Mouse (Mus musculus) kidney, postnatal 0 days (tissue): ENCODE results near the gene Steap4. TPM values are rescaled to one million over a fixed set of nuclear protein-coding genes. Genes with fewer than 3 reads are reported as not detected.
"Not testable (repeated sequence)": the region's sequence is repeated elsewhere in the genome, so short reads cannot be mapped to it uniquely, and the experiment has no call there.

Source experiments
- ATAC-seq: fragments of 200-750 bp; cut with Nextera tagmentation; replicated peaks from 2 replicates; pipeline ENCODE4 v1.8.0; 2017; ENCODE audit warnings: low read depth, moderate number of reproducible peaks, moderate TSS enrichment, moderate library complexity; ENCODE audit not compliant: low FRiP score
- DNase-seq: peaks from one replicate; pipeline ENCODE4 v3.0.0-alpha.2; 2016; ENCODE audit warnings: low spot score
- H3K27ac ChIP-seq: fragments of 300-500 bp; sonication (generic); 2 replicates; pipeline ENCODE4 v1.5.1; 2014; ENCODE audit warnings: mild to moderate bottlenecking
- H3K27me3 ChIP-seq: fragments of 300-500 bp; sonication (generic); 2 replicates; pipeline ENCODE4 v1.6.1; 2014; ENCODE audit warnings: low read length, mixed read lengths; ENCODE audit not compliant: insufficient read depth
- H3K36me3 ChIP-seq: fragments of 300-500 bp; sonication (generic); 2 replicates; pipeline ENCODE4 v1.6.1; 2014; ENCODE audit warnings: low read length, mixed read lengths; ENCODE audit not compliant: insufficient read depth
- H3K4me1 ChIP-seq: fragments of 300-500 bp; sonication (generic); replicated peaks from 2 replicates; pipeline ENCODE4 v1.6.1; 2014; ENCODE audit warnings: antibody characterized with exemption, low read length, mixed read lengths; ENCODE audit not compliant: insufficient read depth
- H3K4me2 ChIP-seq: fragments of 300-500 bp; sonication (generic); 2 replicates; pipeline ENCODE4 v1.6.1; 2014; ENCODE audit warnings: mild to moderate bottlenecking, low read length, moderate library complexity, mixed read lengths
- H3K4me3 ChIP-seq: fragments of 300-500 bp; sonication (generic); replicated peaks from 2 replicates; pipeline ENCODE4 v1.5.1; 2014; ENCODE audit warnings: low read depth, low read length
- H3K9ac ChIP-seq: fragments of 300-500 bp; sonication (generic); 2 replicates; pipeline ENCODE4 v1.6.1; 2014; ENCODE audit warnings: low read depth, low read length
- H3K9me3 ChIP-seq: fragments of 300-500 bp; sonication (generic); replicated peaks from 2 replicates; pipeline ENCODE4 v1.6.1; 2016; ENCODE audit warnings: low read length, inconsistent platforms, mixed read lengths
- CTCF ChIP-seq: IDR thresholded peaks from 2 replicates; pipeline ENCODE4 v1.5.1; 2016; ENCODE audit warnings: antibody characterized with exemption, low read depth, mild to moderate bottlenecking, moderate library complexity
- WGBS: fragments of 180-500 bp; shearing (Covaris S2); extraction: QIAGEN DNeasy Blood & Tissue Kit; methylation state at CpG from one replicate; pipeline ENCODE4 v1.1.7; 2014; 5-methylcytosine and 5-hydroxymethylcytosine counted together
- polyA plus RNA-seq: library from polyadenylated mRNA; unstranded; fragments of >200 nt; fragmentation: Nextera tagmentation; extraction: Ambion mirVana; gene quantifications from 2 replicates; pipeline ENCODE4 v1.2.1, GENCODE M21; 2015

Steap4 gene
- polyA plus RNA-seq, 1 experiment from 2014 or later = 7.4 TPM

GRCm38 (mm10) chr5:7932234-7933221 is 27.7 kb upstream of the Steap4 start:
- ATAC-seq (no peak), DNase-seq (peak; percentile 79)
- Histone ChIP-seq H3K4me3 (no peak overlapping the region), H3K9me3 (no peaks in the 10 kb centered on the region), H3K27ac (no peak overlapping the region), H3K4me1 (no peaks in the 10 kb centered on the region), H3K36me3 (no peaks in the 10 kb centered on the region), H3K9ac (no peak overlapping the region), H3K27me3 (no peaks in the 10 kb centered on the region), H3K4me2 (no peak overlapping the region)
- no peak for TF ChIP-seq CTCF
- 44% methylated on average over 5 of the region's 5 CpGs for WGBS

DNA sequence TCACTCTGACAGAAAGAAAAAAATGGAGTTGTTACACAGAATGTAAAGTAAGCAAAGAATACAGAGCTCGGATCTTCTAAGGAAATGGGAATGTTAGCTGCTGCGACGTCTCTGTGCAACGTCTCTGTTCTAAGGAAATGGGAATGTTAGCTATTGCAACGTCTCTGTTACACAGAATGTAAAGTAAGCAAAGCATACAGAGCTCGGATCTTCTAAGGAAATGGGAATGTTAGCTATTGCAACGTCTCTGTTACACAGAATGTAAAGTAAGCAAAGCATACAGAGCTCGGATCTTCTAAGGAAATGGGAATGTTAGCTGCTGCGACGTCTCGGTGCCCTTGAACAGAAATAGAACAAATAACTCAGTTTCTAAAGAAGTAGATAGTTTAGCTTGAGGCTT is 26.8 kb upstream of the Steap4 start:
- ATAC-seq, H3K4me2 ChIP-seq, H3K4me3 ChIP-seq, DNase-seq, H3K4me1 ChIP-seq, H3K27ac ChIP-seq, H3K9me3 ChIP-seq, H3K36me3 ChIP-seq, H3K27me3 ChIP-seq, H3K9ac ChIP-seq: not testable (repeated sequence)
- WGBS = 54% methylated on average over 11 of the region's 11 CpGs

DNA sequence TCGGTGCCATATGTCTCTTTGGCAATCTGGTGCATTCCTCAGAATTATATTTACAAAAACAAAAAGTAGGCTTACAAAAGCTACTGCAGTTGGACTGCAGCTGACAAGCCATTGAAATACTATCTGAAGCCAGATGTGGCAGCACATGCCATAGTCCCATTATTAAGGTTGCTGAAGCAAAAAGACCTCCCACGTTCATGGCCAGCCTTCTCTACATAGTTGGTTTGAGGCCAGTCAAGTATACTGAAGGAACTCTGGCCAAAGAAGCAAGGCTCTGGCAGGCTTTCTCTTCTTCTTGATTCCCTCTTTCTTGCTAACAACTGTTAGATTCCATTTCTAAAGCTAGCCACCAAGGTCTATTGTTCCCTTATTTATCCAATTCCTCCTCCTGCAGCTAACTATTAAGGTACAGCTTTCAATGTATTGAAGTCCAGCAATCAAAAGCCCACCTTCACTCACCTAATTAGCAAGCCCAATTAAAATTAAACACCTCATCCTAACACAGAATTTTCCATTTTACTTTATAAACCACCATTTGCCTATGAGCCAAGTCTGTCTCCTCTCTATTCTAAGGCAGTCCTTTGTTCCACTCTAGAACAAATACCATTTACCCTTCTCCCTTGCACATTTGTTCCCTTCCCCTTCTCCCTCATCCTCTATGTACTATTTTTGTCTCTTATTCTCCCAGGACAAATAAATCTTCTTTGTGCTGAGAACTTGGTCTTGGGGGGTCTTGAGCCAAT is 26.2 kb upstream of the Steap4 start:
- WGBS = 45% methylated on average over 2 of the region's 2 CpGs
- TF ChIP-seq CTCF = no peak
- ATAC-seq (no peak), DNase-seq (peak; percentile 51)
- H3K36me3 ChIP-seq = no peaks in the 10 kb centered on the region
- H3K4me1 ChIP-seq = no peaks in the 10 kb centered on the region
- no peak overlapping the region for H3K9ac ChIP-seq
- no peaks in the 10 kb centered on the region for H3K9me3 ChIP-seq
- H3K27me3 ChIP-seq = no peaks in the 10 kb centered on the region
- no peak overlapping the region for H3K4me3 ChIP-seq
- no peak overlapping the region for H3K4me2 ChIP-seq
- no peak overlapping the region for H3K27ac ChIP-seq

GRCm38 (mm10) chr5:7954838-7955237 is 5.4 kb upstream of the Steap4 start:
- H3K27ac ChIP-seq = no peak overlapping the region
- H3K27me3 ChIP-seq = no peaks in the 10 kb centered on the region
- no peaks in the 10 kb centered on the region for H3K4me1 ChIP-seq
- no peak for TF ChIP-seq CTCF
- no peaks in the 10 kb centered on the region for H3K36me3 ChIP-seq
- DNase-seq = no peak
- H3K9ac ChIP-seq = no peak overlapping the region
- H3K4me2 ChIP-seq = no peak overlapping the region
- no peak overlapping the region for H3K4me3 ChIP-seq
- WGBS = 88% methylated on average over 2 of the region's 2 CpGs
- ATAC-seq = no peak
- no peaks in the 10 kb centered on the region for H3K9me3 ChIP-seq

DNA sequence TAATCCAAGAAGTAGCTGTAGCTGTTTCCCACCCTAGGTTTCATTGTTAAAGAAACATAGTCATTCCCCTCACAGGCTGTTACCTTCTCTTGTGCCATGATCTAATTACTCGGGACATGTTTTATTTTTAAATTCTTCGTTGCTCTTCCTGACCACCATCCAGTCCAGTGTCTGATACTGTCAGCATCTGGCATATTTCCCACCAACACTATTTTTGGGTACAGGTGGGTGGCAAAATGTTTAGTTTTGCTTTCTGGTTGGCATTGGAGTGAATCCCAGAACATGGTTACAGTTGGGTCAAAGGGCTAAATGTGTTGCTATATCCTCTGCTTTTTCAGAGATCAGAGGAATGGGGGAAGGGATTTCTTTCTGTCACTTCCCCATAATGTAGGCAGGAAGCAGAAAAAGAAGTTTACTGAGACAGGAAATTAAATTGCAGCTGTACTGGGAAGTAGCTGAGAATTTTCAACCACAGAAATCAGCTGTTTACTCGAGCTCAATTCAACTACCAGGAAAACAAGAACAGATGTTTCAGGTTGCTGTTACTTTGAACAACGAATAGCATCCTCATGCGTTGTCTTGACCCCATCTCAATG is 4.8 kb upstream of the Steap4 start:
- TF ChIP-seq CTCF = no peak
- Histone ChIP-seq H3K4me2 (no peak overlapping the region), H3K36me3 (no peaks in the 10 kb centered on the region), H3K27ac (no peak overlapping the region), H3K4me3 (no peak overlapping the region), H3K4me1 (no peaks in the 10 kb centered on the region), H3K9ac (no peak overlapping the region), H3K9me3 (no peaks in the 10 kb centered on the region), H3K27me3 (no peaks in the 10 kb centered on the region)
- DNase-seq = no peak
- 50% methylated on average over 5 of the region's 5 CpGs for WGBS
- ATAC-seq = no peak

DNA sequence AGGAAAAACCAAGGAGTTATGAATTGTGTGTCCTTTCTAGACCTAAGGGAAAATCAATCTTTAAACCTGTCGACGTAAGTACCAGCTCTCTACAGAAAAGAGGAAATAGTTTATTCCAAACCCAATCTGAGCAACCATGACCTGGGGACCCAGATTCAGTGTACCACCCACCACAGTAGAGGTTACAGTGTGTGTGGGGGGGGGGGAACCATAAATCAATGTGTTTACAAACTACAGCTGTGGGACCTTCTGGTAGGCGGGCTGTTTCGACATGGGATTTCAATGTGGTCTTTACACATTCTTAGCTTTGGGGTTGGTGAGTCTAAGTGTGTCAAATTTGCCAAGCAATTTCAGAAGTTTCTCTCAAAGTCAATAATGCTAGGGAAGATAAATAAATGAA is 2.2 kb upstream of the Steap4 start:
- WGBS = 62% methylated on average over 4 of the region's 4 CpGs
- no peak overlapping the region for H3K27ac ChIP-seq
- no peak for TF ChIP-seq CTCF
- H3K4me2 ChIP-seq = no peak overlapping the region
- H3K9me3 ChIP-seq = no peaks in the 10 kb centered on the region
- H3K4me3 ChIP-seq = no peak overlapping the region
- H3K9ac ChIP-seq = no peak overlapping the region
- H3K36me3 ChIP-seq = no peaks in the 10 kb centered on the region
- ATAC-seq (no peak), DNase-seq (peak; percentile 44)
- H3K4me1 ChIP-seq = no peaks in the 10 kb centered on the region
- no peaks in the 10 kb centered on the region for H3K27me3 ChIP-seq
